Mouse (Mus musculus) liver, adult 2 months (tissue): ENCODE measurements around the gene Rnf166. TPM values are rescaled to one million over a fixed set of nuclear protein-coding genes. Genes with fewer than 3 reads are reported as not detected.

Experiments
- DNase-seq: peaks from one replicate; pipeline ENCODE4 v3.0.0-alpha.2; 2011; ENCODE audit warnings: low read depth, low spot score; ENCODE audit errors: extremely low read depth
- H3K27ac ChIP-seq: fragments of 200-500 bp; replicated peaks from 2 replicates; pipeline ENCODE4 v1.5.1; 2012; ENCODE audit warnings: low read depth, mild to moderate bottlenecking, control low read depth, inconsistent platforms, low read length; ENCODE audit not compliant: insufficient read depth
- H3K27me3 ChIP-seq: fragments of 200-500 bp; 2 replicates; pipeline ENCODE4 v1.6.1; 2012; ENCODE audit warnings: mild to moderate bottlenecking, moderate library complexity, low read length, inconsistent platforms; ENCODE audit not compliant: control insufficient read depth, insufficient read depth
- H3K36me3 ChIP-seq: fragments of 200-500 bp; 2 replicates; pipeline ENCODE4 v1.6.1; 2012; ENCODE audit warnings: low read length, inconsistent platforms; ENCODE audit not compliant: control insufficient read depth, insufficient read depth
- H3K4me1 ChIP-seq: fragments of 200-500 bp; 2 replicates; pipeline ENCODE4 v1.6.1; 2011; ENCODE audit warnings: low read length; ENCODE audit not compliant: control insufficient read depth, insufficient read depth
- H3K4me3 ChIP-seq: fragments of 200-500 bp; 2 replicates; pipeline ENCODE4 v1.5.1; 2011; ENCODE audit warnings: low read depth, mild to moderate bottlenecking, control low read depth, low read length, moderate library complexity; ENCODE audit not compliant: insufficient read depth
- H3K79me2 ChIP-seq: fragments of 200-500 bp; 2 replicates; pipeline ENCODE4 v1.6.1; 2012; ENCODE audit warnings: inconsistent platforms, mild to moderate bottlenecking, low read length, moderate library complexity; ENCODE audit not compliant: control insufficient read depth, insufficient read depth
- H3K9ac ChIP-seq: fragments of 200-500 bp; 2 replicates; pipeline ENCODE4 v1.6.1; 2012; ENCODE audit warnings: low read depth, mild to moderate bottlenecking, control low read depth, inconsistent platforms, low read length
- CTCF ChIP-seq: fragments of 200-500 bp; IDR thresholded peaks from 2 replicates; pipeline ENCODE4 v1.5.1; 2011; ENCODE audit warnings: low read depth, low read length, control low read depth
- POLR2A ChIP-seq: fragments of 200-500 bp; IDR thresholded peaks from 2 replicates; pipeline ENCODE4 v1.6.1; 2011; ENCODE audit warnings: low read length, control low read depth; ENCODE audit not compliant: insufficient read depth; ENCODE audit errors: extremely low read depth
- WGBS: fragments of 180-500 bp; shearing (Covaris S2); methylation state at CpG from one replicate; pipeline ENCODE4 v1.1.7; 2018; 5-methylcytosine and 5-hydroxymethylcytosine counted together
- polyA plus RNA-seq: library from polyadenylated mRNA; depleted of rRNA; stranded (reverse); fragments of >200 nt; gene quantifications from 2 replicates; pipeline ENCODE4 v1.2.3, GENCODE M21; 2012
- total RNA-seq: library from RNA; depleted of rRNA; stranded (reverse); fragments of >200 nt; gene quantifications from 2 replicates; pipeline ENCODE4 v1.2.3, GENCODE M21; 2014

The Rnf166 gene
- total and polyA plus RNA-seq, 2 experiments = 5.3 to 24.2 TPM

GRCm38 (mm10) chr8:122497912-122498311 lies 22.0 kb upstream of the Rnf166 start:
- no peak overlapping the region for H3K27ac ChIP-seq
- no peak for DNase-seq
- no peaks in the 10 kb centered on the region for H3K79me2 ChIP-seq
- H3K36me3 ChIP-seq = no peaks in the 10 kb centered on the region
- no peaks in the 10 kb centered on the region for H3K27me3 ChIP-seq
- no peak overlapping the region for H3K4me3 ChIP-seq
- TF ChIP-seq POLR2A = no peak
- peak; percentile 42 for TF ChIP-seq CTCF
- WGBS = 75% methylated on average over 17 of the region's 17 CpGs
- H3K4me1 ChIP-seq = no peaks in the 10 kb centered on the region
- H3K9ac ChIP-seq = no peak overlapping the region

- Histone ChIP-seq H3K36me3 (no peaks in the 10 kb centered on the region), H3K79me2 (no peaks in the 10 kb centered on the region), H3K4me1 (no peaks in the 10 kb centered on the region), H3K9ac (no peak overlapping the region), H3K27ac (no peak overlapping the region; the same call in 1 of the 2 replicates), H3K27me3 (no peaks in the 10 kb centered on the region), H3K4me3 (no peak overlapping the region)
- 79% methylated on average over 11 of the region's 12 CpGs for WGBS
- DNase-seq = no peak
- no peak for TF ChIP-seq POLR2A
- no peak for TF ChIP-seq CTCF
Measured at GRCm38 (mm10) chr8:122497016-122497734, 21.3 kb upstream of the Rnf166 start.

GRCm38 (mm10) chr8:122488387-122488786 lies 12.5 kb upstream of the Rnf166 start:
- Histone ChIP-seq H3K36me3 (no peaks in the 10 kb centered on the region), H3K4me3 (no peak overlapping the region), H3K9ac (no peak overlapping the region), H3K27me3 (no peaks in the 10 kb centered on the region), H3K4me1 (no peaks in the 10 kb centered on the region), H3K79me2 (no peaks in the 10 kb centered on the region), H3K27ac (no peak overlapping the region)
- no peak for TF ChIP-seq POLR2A
- TF ChIP-seq CTCF = no peak
- DNase-seq = no peak
- 95% methylated on average over 9 of the region's 9 CpGs for WGBS

- Histone ChIP-seq H3K4me1 (no peaks in the 10 kb centered on the region), H3K27ac (no peak overlapping the region), H3K79me2 (no peaks in the 10 kb centered on the region), H3K9ac (no peak overlapping the region), H3K36me3 (peaks cover 4% of the 10 kb centered on the region; the same call in 1 of the 2 replicates), H3K4me3 (no peak overlapping the region), H3K27me3 (no peaks in the 10 kb centered on the region)
- TF ChIP-seq POLR2A = no peak
- TF ChIP-seq CTCF = no peak
- DNase-seq = no peak
- 86% methylated on average over 12 of the region's 12 CpGs for WGBS
Measured at GRCm38 (mm10) chr8:122484831-122485230, 9.0 kb upstream of the Rnf166 start.

GRCm38 (mm10) chr8:122483877-122484276 lies 8.0 kb upstream of the Rnf166 start:
- H3K27me3 ChIP-seq = no peaks in the 10 kb centered on the region
- no peak overlapping the region for H3K4me3 ChIP-seq
- no peaks in the 10 kb centered on the region for H3K79me2 ChIP-seq
- no peak overlapping the region for H3K27ac ChIP-seq
- WGBS = 97% methylated on average over 7 of the region's 7 CpGs
- H3K36me3 ChIP-seq = peaks cover 7% of the 10 kb centered on the region; the same call in 1 of the 2 replicates
- H3K9ac ChIP-seq = no peak overlapping the region
- no peak for DNase-seq
- TF ChIP-seq POLR2A (no peak), CTCF (peak; percentile 56)
- H3K4me1 ChIP-seq = no peaks in the 10 kb centered on the region

- Histone ChIP-seq H3K4me1 (no peaks in the 10 kb centered on the region), H3K27me3 (no peaks in the 10 kb centered on the region), H3K9ac (no peak overlapping the region), H3K27ac (no peak overlapping the region), H3K4me3 (no peak overlapping the region), H3K36me3 (peaks cover 7% of the 10 kb centered on the region; the same call in 1 of the 2 replicates), H3K79me2 (no peaks in the 10 kb centered on the region)
- whole genome bisulfite sequencing = 87% methylated on average over 8 of the region's 8 CpGs
- no peak for TF ChIP-seq POLR2A
- TF ChIP-seq CTCF = no peak
- no peak for DNase-seq
Measured at GRCm38 (mm10) chr8:122482448-122482847, 6.6 kb upstream of the Rnf166 start.
